Mouse (Mus musculus): ENCODE results near the gene Hs2st1. TPM values are rescaled to one million over a fixed set of nuclear protein-coding genes. Genes with fewer than 3 reads are reported as not detected.

The Hs2st1 gene
- polyA plus RNA-seq, 1 experiment from 2014 or later: 7.2 TPM

DNA sequence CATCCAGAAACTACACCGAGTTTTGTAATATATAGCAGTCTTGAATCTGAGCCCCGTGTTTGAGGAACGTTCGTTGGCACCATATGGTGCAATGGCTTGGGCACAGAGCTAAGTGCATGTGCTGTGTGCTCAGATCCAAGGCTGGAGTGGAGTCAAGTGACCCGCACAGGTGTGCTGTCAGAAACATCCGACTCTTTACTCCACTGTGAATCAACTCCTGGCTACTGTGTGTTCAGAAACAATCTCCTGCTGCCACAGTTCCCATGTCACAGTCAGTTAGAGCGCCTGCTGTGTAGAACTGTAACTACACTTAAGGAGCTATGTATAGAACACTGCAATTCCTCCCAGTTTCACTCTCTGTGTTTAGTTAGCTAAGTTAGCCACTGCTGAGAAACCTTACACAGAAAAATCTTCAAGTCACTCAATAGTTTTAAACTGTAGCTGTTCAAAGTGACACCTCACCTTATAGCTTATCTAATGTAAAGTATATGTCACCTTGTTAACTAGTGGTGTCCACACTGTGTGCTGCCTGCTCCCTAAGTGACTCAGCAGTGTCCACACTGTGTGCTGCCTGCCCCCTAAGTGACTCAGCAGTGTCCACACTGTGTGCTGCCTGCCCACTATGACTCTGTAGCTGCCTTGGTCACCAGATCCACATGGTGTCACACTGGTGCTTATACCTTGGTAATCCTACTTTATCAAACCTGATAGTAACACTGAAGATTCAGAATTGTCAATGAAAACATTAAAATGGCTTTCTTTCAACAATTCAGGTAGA is 32.7 kb downstream of the Hs2st1 start:
- Histone ChIP-seq H3K4me2 (no peak overlapping the region), H3K9me3 (ENCODE audit: control insufficient read depth, low read length) (no peaks in the 10 kb centered on the region), H3K4me1 (replicated peaks; ENCODE audit: control insufficient read depth, insufficient read depth, low read length) (0 out of 2 replicates have a peak, but pooled peaks cover 2% of the 10 kb centered on the region), H3K27me3 (replicated peaks; ENCODE audit: control insufficient read depth, insufficient read depth, low read length) (no peaks in the 10 kb centered on the region), H3K4me3 (ENCODE audit: low read depth, low read length) (no peak overlapping the region), H3K9ac (ENCODE audit: low read depth, low read length) (no peak overlapping the region), H3K27ac (ENCODE audit: low read depth, low read length) (no peak overlapping the region), H3K36me3 (ENCODE audit: control insufficient read depth, insufficient read depth, low read length) (no peaks in the 10 kb centered on the region)
- DNase-seq (ENCODE audit: low spot score): no peak
- no peak for ATAC-seq (replicated peaks; ENCODE audit: low FRiP score)
- WGBS: 85% methylated on average over 7 of the region's 7 CpGs

DNA sequence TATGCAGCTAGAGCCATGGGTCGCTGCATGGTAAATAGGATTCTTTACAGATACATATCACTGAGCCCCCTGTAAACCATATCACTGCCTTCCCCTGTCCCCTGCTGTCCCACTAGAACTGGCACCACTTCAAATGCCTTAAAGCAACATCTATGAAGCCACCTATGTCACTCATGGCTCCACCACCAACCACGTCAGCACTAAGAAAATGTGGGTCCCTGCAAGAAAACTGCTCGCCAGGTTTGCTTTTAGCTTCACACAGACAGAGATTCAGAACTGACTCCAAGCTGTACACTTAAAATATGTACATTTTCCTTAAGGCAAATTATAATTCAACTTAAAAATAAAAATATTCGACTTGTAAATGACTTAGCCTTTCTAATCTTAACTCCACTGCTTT is 34.9 kb downstream of the Hs2st1 start:
- WGBS: 85% methylated on average over 4 of the region's 4 CpGs
- Histone ChIP-seq H3K4me3 (ENCODE audit: low read depth, low read length) (no peak overlapping the region), H3K4me2 (no peak overlapping the region), H3K36me3 (ENCODE audit: control insufficient read depth, insufficient read depth, low read length) (no peaks in the 10 kb centered on the region), H3K27me3 (replicated peaks; ENCODE audit: control insufficient read depth, insufficient read depth, low read length) (no peaks in the 10 kb centered on the region), H3K9me3 (ENCODE audit: control insufficient read depth, low read length) (no peaks in the 10 kb centered on the region), H3K27ac (ENCODE audit: low read depth, low read length) (no peak overlapping the region), H3K9ac (ENCODE audit: low read depth, low read length) (no peak overlapping the region), H3K4me1 (replicated peaks; ENCODE audit: control insufficient read depth, insufficient read depth, low read length) (peaks cover 2% of the 10 kb centered on the region; the same call in 1 of the 2 replicates)
- DNase-seq (ENCODE audit: low spot score): no peak
- no peak for ATAC-seq (replicated peaks; ENCODE audit: low FRiP score)

DNA sequence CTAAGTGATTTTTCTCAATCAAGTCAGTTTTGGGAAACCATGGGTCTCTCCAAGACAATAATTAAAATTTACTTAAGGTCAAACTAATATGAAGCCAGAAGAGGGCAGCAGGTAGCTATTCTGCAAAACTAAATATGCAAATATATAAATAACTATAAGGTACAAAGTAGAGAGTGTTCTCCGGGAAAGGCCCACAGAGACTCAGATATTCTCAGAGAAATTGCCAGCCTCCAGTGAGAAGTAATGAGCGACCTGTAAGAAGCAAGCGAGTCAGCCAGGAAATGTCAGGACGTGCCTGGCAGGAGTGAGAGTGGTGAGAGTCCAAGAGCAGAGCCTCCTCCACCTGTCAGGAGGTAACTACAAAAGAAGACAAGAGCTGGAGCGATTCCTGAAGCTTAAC is 39.0 kb downstream of the Hs2st1 start:
- no peak for DNase-seq (ENCODE audit: low spot score)
- 67% methylated on average over 5 of the region's 5 CpGs for WGBS
- H3K4me2 ChIP-seq: no peak overlapping the region

GRCm38 (mm10) chr3:144527918-144528317 is 42.1 kb downstream of the Hs2st1 start:
- Histone ChIP-seq H3K9me3 (ENCODE audit: control insufficient read depth, low read length) (no peaks in the 10 kb centered on the region), H3K27me3 (replicated peaks; ENCODE audit: control insufficient read depth, insufficient read depth, low read length) (no peaks in the 10 kb centered on the region), H3K4me2 (no peak overlapping the region), H3K27ac (ENCODE audit: low read depth, low read length) (no peak overlapping the region), H3K9ac (ENCODE audit: low read depth, low read length) (no peak overlapping the region), H3K4me3 (ENCODE audit: low read depth, low read length) (no peak overlapping the region), H3K36me3 (ENCODE audit: control insufficient read depth, insufficient read depth, low read length) (no peaks in the 10 kb centered on the region), H3K4me1 (replicated peaks; ENCODE audit: control insufficient read depth, insufficient read depth, low read length) (no peaks in the 10 kb centered on the region; the same call in none of the 2 replicates)
- DNase-seq (ENCODE audit: low spot score) (no peak), ATAC-seq (replicated peaks; ENCODE audit: low FRiP score) (no peak)
- WGBS: 93% methylated on average over 7 of the region's 7 CpGs

More for the DNA sequence above, 39.0 kb downstream of the Hs2st1 start:
- Histone ChIP-seq H3K27me3 (replicated peaks; ENCODE audit: control insufficient read depth, insufficient read depth, low read length) (no peaks in the 10 kb centered on the region), H3K4me1 (replicated peaks; ENCODE audit: control insufficient read depth, insufficient read depth, low read length) (peaks cover 2% of the 10 kb centered on the region), H3K9ac (ENCODE audit: low read depth, low read length) (no peak overlapping the region), H3K36me3 (ENCODE audit: control insufficient read depth, insufficient read depth, low read length) (no peaks in the 10 kb centered on the region), H3K4me3 (ENCODE audit: low read depth, low read length) (no peak overlapping the region), H3K9me3 (ENCODE audit: control insufficient read depth, low read length) (no peaks in the 10 kb centered on the region), H3K27ac (ENCODE audit: low read depth, low read length) (no peak overlapping the region)
- ATAC-seq (replicated peaks; ENCODE audit: low FRiP score): no peak

DNA sequence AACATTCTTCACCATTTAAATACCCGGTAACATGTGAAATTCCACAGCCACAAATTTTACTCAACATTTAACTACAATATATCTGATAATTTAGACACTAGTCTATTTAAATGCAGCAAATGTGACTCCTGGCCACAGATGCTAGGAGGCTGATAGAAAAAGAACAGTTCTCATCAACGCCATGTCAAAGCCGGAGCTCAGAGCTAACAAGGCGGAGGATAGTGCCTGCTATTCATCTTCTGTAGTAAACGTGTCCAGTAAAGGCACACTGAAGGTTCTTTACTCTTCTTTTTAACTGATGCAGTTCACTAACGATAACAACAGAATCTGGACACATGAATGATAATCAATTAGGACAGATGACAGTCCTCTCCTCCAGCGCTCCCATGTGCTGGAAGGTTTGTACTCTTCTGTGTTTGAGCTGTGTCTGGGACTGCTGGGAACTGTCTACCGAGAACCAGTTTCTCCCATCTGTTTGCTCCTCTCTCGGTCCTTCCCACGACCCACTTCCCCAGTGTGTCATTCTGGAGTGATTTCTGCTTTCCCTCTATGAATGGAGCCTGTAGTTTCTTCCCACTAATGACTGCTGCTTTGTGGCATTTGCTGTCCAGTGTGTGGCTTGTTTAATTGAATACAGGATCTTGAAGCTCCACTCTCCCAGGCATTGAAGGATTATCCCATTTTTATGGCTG is 50.3 kb downstream of the Hs2st1 start:
- Histone ChIP-seq H3K4me2 (no peak overlapping the region), H3K4me1 (replicated peaks; ENCODE audit: control insufficient read depth, insufficient read depth, low read length) (peaks cover 2% of the 10 kb centered on the region; the same call in 1 of the 2 replicates), H3K9ac (ENCODE audit: low read depth, low read length) (no peak overlapping the region), H3K36me3 (ENCODE audit: control insufficient read depth, insufficient read depth, low read length) (no peaks in the 10 kb centered on the region), H3K27me3 (replicated peaks; ENCODE audit: control insufficient read depth, insufficient read depth, low read length) (no peaks in the 10 kb centered on the region), H3K27ac (ENCODE audit: low read depth, low read length) (no peak overlapping the region), H3K4me3 (ENCODE audit: low read depth, low read length) (no peak overlapping the region), H3K9me3 (ENCODE audit: control insufficient read depth, low read length) (no peaks in the 10 kb centered on the region)
- WGBS: 65% methylated on average over 10 of the region's 10 CpGs
- no peak for DNase-seq (ENCODE audit: low spot score)
- ATAC-seq (replicated peaks; ENCODE audit: low FRiP score): no peak

- no peak overlapping the region for H3K4me3 ChIP-seq (ENCODE audit: low read depth, low read length)
- no peak overlapping the region for H3K27ac ChIP-seq (ENCODE audit: low read depth, low read length)
- H3K9me3 ChIP-seq (ENCODE audit: control insufficient read depth, low read length): no peaks in the 10 kb centered on the region
- H3K4me1 ChIP-seq (replicated peaks; ENCODE audit: control insufficient read depth, insufficient read depth, low read length): peaks cover 2% of the 10 kb centered on the region; the same call in 1 of the 2 replicates
- 55% methylated on average over 5 of the region's 5 CpGs for WGBS
- H3K9ac ChIP-seq (ENCODE audit: low read depth, low read length): no peak overlapping the region
- no peak for ATAC-seq (replicated peaks; ENCODE audit: low FRiP score)
- DNase-seq (ENCODE audit: low spot score): no peak
- no peaks in the 10 kb centered on the region for H3K36me3 ChIP-seq (ENCODE audit: control insufficient read depth, insufficient read depth, low read length)
- H3K4me2 ChIP-seq: no peak overlapping the region
- H3K27me3 ChIP-seq (replicated peaks; ENCODE audit: control insufficient read depth, insufficient read depth, low read length): no peaks in the 10 kb centered on the region
Observed at GRCm38 (mm10) chr3:144518917-144519316, 51.1 kb downstream of the Hs2st1 start.

GRCm38 (mm10) chr3:144515286-144515685 is 54.7 kb downstream of the Hs2st1 start:
- DNase-seq (ENCODE audit: low spot score): no peak

DNA sequence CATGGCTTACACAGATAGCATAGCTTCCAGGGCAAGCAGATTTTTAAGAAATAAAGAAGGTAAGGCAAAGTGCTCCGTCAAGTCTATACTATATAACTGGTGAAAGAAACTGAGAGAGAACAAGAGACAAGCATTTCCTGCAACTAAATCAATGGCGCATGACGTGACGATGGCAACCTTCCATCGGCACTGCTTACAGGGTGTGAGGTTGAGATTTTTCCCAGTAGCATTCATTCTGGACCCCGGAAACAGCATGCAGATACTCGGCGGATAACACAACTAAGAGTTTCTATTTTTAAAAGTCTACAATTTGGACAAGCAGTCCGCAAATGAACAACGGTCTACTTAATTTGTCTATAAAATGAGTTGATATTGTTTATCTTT is 55.9 kb downstream of the Hs2st1 start:
- no peaks in the 10 kb centered on the region for H3K27me3 ChIP-seq (replicated peaks; ENCODE audit: control insufficient read depth, insufficient read depth, low read length)
- H3K27ac ChIP-seq (ENCODE audit: low read depth, low read length): no peak overlapping the region
- no peak overlapping the region for H3K4me3 ChIP-seq (ENCODE audit: low read depth, low read length)
- no peaks in the 10 kb centered on the region; the same call in none of the 2 replicates for H3K4me1 ChIP-seq (replicated peaks; ENCODE audit: control insufficient read depth, insufficient read depth, low read length)
- no peaks in the 10 kb centered on the region for H3K9me3 ChIP-seq (ENCODE audit: control insufficient read depth, low read length)
- no peaks in the 10 kb centered on the region for H3K36me3 ChIP-seq (ENCODE audit: control insufficient read depth, insufficient read depth, low read length)
- H3K9ac ChIP-seq (ENCODE audit: low read depth, low read length): no peak overlapping the region
- H3K4me2 ChIP-seq: no peak overlapping the region
- ATAC-seq (replicated peaks; ENCODE audit: low FRiP score): no peak
- WGBS: 90% methylated on average over 10 of the region's 10 CpGs
- no peak for DNase-seq (ENCODE audit: low spot score)

More at GRCm38 (mm10) chr3:144515286-144515685, 54.7 kb downstream of the Hs2st1 start:
- H3K9me3 ChIP-seq (ENCODE audit: control insufficient read depth, low read length): no peaks in the 10 kb centered on the region
- H3K27me3 ChIP-seq (replicated peaks; ENCODE audit: control insufficient read depth, insufficient read depth, low read length): no peaks in the 10 kb centered on the region
- no peak overlapping the region for H3K9ac ChIP-seq (ENCODE audit: low read depth, low read length)
- no peak overlapping the region for H3K27ac ChIP-seq (ENCODE audit: low read depth, low read length)
- H3K4me3 ChIP-seq (ENCODE audit: low read depth, low read length): no peak overlapping the region
- WGBS: 76% methylated on average over 7 of the region's 7 CpGs
- ATAC-seq (replicated peaks; ENCODE audit: low FRiP score): no peak
- H3K36me3 ChIP-seq (ENCODE audit: control insufficient read depth, insufficient read depth, low read length): no peaks in the 10 kb centered on the region
- peaks cover 2% of the 10 kb centered on the region for H3K4me1 ChIP-seq (replicated peaks; ENCODE audit: control insufficient read depth, insufficient read depth, low read length)
- H3K4me2 ChIP-seq: no peak overlapping the region
